Mouse (Mus musculus) gastrocnemius, adult 18-20 months (tissue): ENCODE measurements around the gene Gm8764. TPM values are rescaled to one million over a fixed set of nuclear protein-coding genes. Genes with fewer than 3 reads are reported as not detected.
"Not testable (repeated sequence)": the region's sequence is repeated elsewhere in the genome, so short reads cannot be mapped to it uniquely, and the experiment has no call there.

Experiments used
- DNase-seq: peaks from one replicate; pipeline ENCODE4 v3.0.0; 2021; ENCODE audit warnings: low spot score
- long read RNA-seq, 2 experiments: library from polyadenylated mRNA; stranded (forward); transcript quantifications; one replicate each; pipeline ENCODE4 v2.0.0; 2021
- total RNA-seq, 2 experiments: library from RNA; stranded (reverse); gene quantifications; 2 replicates each; pipeline ENCODE4 v1.2.3; 2021

Gm8764 gene
- total RNA-seq: not detected
- long read RNA-seq, experiment 1: 0 reads
- long read RNA-seq, experiment 2: 0 reads

GRCm38 (mm10) chr10:104159706-104160105 lies at the start of gene Gm8764:
Gene Gm8764, plus strand, starts transcription at chr10:104160006.
- not testable (repeated sequence) for DNase-seq

GRCm38 (mm10) chr10:104110044-104110443 lies 49.8 kb upstream of the Gm8764 start:
- DNase-seq: no peak

GRCm38 (mm10) chr10:104118312-104118711 lies 41.5 kb upstream of the Gm8764 start:
- no peak for DNase-seq

GRCm38 (mm10) chr10:104142687-104143086 lies 17.1 kb upstream of the Gm8764 start, which contains the start of gene Gm21293:
Gene Gm21293, plus strand, starts transcription at chr10:104142987.
- not testable (repeated sequence) for DNase-seq

GRCm38 (mm10) chr10:104151197-104151596 lies 8.6 kb upstream of the Gm8764 start, which contains the start of gene Gm6763:
Gene Gm6763, plus strand, starts transcription at chr10:104151497.
- not testable (repeated sequence) for DNase-seq

- not testable (repeated sequence) for DNase-seq
Observed at GRCm38 (mm10) chr10:104168215-104168614, 8.4 kb downstream of the Gm8764 start, which contains the start of gene Gm21304. Gene Gm21304, plus strand, starts transcription at chr10:104168515.

GRCm38 (mm10) chr10:104176724-104177123 lies 16.9 kb downstream of the Gm8764 start, which contains the start of gene Gm21312:
Gene Gm21312, plus strand, starts transcription at chr10:104177024.
- not testable (repeated sequence) for DNase-seq

GRCm38 (mm10) chr10:104185233-104185632 lies 25.4 kb downstream of the Gm8764 start, which contains the start of gene Gm20765:
Gene Gm20765, plus strand, starts transcription at chr10:104185533.
- not testable (repeated sequence) for DNase-seq

GRCm38 (mm10) chr10:104193742-104194141 lies 33.9 kb downstream of the Gm8764 start, which contains the start of gene Gm4340:
Gene Gm4340, plus strand, starts transcription at chr10:104194042.
- not testable (repeated sequence) for DNase-seq

- no peak for DNase-seq
Observed at GRCm38 (mm10) chr10:104209655-104210054, 49.8 kb downstream of the Gm8764 start.

GRCm38 (mm10) chr10:104210268-104210990 lies 50.6 kb downstream of the Gm8764 start:
- DNase-seq: no peak

Other genes with a start within 250 kb of the Gm8764 start
- not detected for gene Gm21293, start 17.0 kb upstream of the Gm8764 start, total RNA-seq
- gene Gm6763, start 8.5 kb upstream of the Gm8764 start, total RNA-seq: not detected
- gene Gm21304, start 8.5 kb downstream of the Gm8764 start, total RNA-seq: not detected
- not detected for gene Gm21312, start 17.0 kb downstream of the Gm8764 start, total RNA-seq
- gene Gm20765, start 25.5 kb downstream of the Gm8764 start, total RNA-seq: not detected
- not detected for gene Gm4340, start 34.0 kb downstream of the Gm8764 start, total RNA-seq